Mouse (Mus musculus): Measurements from ENCODE around the gene Olfr642. TPM values are rescaled to one million over a fixed set of nuclear protein-coding genes. Genes with fewer than 3 reads are reported as not detected.

Gene Olfr642
- polyA plus RNA-seq, 1 experiment from 2014 or later: not detected

GRCm38 (mm10) chr7:104026978-104027377, 25.5 kb downstream of the Olfr642 start:
- H3K36me3 ChIP-seq (ENCODE audit: control insufficient read depth, insufficient read depth): no peaks in the 10 kb centered on the region
- no peak overlapping the region for H3K9ac ChIP-seq (ENCODE audit: low read depth, low read length)
- no peaks in the 10 kb centered on the region for H3K27me3 ChIP-seq (replicated peaks; ENCODE audit: control insufficient read depth, insufficient read depth, low read length)
- no peak overlapping the region for H3K27ac ChIP-seq (ENCODE audit: low read depth, low read length)
- H3K4me2 ChIP-seq (replicated peaks; ENCODE audit: low read depth): no peak overlapping the region
- H3K4me3 ChIP-seq (ENCODE audit: low read depth, low read length): no peak overlapping the region
- H3K4me1 ChIP-seq (replicated peaks; ENCODE audit: control insufficient read depth, insufficient read depth, low read length): no peaks in the 10 kb centered on the region
- ATAC-seq: no peak
- WGBS: 75% methylated on average over 3 of the region's 3 CpGs
- H3K9me3 ChIP-seq (ENCODE audit: control insufficient read depth): no peaks in the 10 kb centered on the region
- TF ChIP-seq CTCF (IDR thresholded peaks at IDR 0.05; ENCODE audit: low read depth): no peak

GRCm38 (mm10) chr7:104025473-104025872, 27.0 kb downstream of the Olfr642 start, which contains the start of gene Olfr640:
TSS of gene Olfr640 (minus strand) at chr7:104025573.
- Histone ChIP-seq H3K27me3 (replicated peaks; ENCODE audit: control insufficient read depth, insufficient read depth, low read length) (no peaks in the 10 kb centered on the region), H3K9ac (ENCODE audit: low read depth, low read length) (no peak within 1 kb of the TSS), H3K36me3 (ENCODE audit: control insufficient read depth, insufficient read depth) (no peaks in the 10 kb centered on the region), H3K4me1 (replicated peaks; ENCODE audit: control insufficient read depth, insufficient read depth, low read length) (no peaks in the 10 kb centered on the region), H3K4me2 (replicated peaks; ENCODE audit: low read depth) (no peak within 1 kb of the TSS), H3K9me3 (ENCODE audit: control insufficient read depth) (no peaks in the 10 kb centered on the region), H3K27ac (ENCODE audit: low read depth, low read length) (no peak within 1 kb of the TSS), H3K4me3 (ENCODE audit: low read depth, low read length) (no peak within 1 kb of the TSS)
- ATAC-seq: no peak
- no peak for TF ChIP-seq CTCF (IDR thresholded peaks at IDR 0.05; ENCODE audit: low read depth)
- 75% methylated on average over 6 of the region's 6 CpGs for WGBS

- H3K4me2 ChIP-seq (replicated peaks; ENCODE audit: low read depth): no peak overlapping the region
- H3K9ac ChIP-seq (ENCODE audit: low read depth, low read length): no peak overlapping the region
- H3K27me3 ChIP-seq (replicated peaks; ENCODE audit: control insufficient read depth, insufficient read depth, low read length): no peaks in the 10 kb centered on the region
- H3K4me3 ChIP-seq (ENCODE audit: low read depth, low read length): no peak overlapping the region
- H3K36me3 ChIP-seq (ENCODE audit: control insufficient read depth, insufficient read depth): no peaks in the 10 kb centered on the region
- 86% methylated on average over 6 of the region's 6 CpGs for WGBS
- no peak for TF ChIP-seq CTCF (IDR thresholded peaks at IDR 0.05; ENCODE audit: low read depth)
- H3K4me1 ChIP-seq (replicated peaks; ENCODE audit: control insufficient read depth, insufficient read depth, low read length): no peaks in the 10 kb centered on the region
- no peak for ATAC-seq
- no peaks in the 10 kb centered on the region for H3K9me3 ChIP-seq (ENCODE audit: control insufficient read depth)
- H3K27ac ChIP-seq (ENCODE audit: low read depth, low read length): no peak overlapping the region
These were observed 30.8 kb downstream of the Olfr642 start for GRCm38 (mm10) chr7:104021651-104022050.

DNA sequence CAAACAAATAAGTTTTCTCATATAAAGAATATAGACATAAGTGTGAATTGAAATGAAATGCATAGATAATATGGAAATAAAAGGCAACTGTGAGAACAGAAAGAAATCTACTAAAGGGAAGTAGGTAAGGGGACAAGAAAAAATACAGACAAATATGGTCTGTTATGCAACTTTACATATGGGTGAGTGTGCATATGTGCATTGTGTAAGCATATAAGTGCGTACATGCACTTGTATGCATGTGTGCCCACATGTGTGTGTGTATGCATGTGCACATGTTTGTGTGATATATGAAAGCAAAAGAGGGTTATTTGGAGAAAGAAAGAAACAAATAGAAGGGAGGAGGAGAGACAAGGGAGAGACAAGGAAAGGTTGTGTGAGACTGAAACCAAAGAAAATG, 33.5 kb downstream of the Olfr642 start:
- Histone ChIP-seq H3K27me3 (replicated peaks; ENCODE audit: control insufficient read depth, insufficient read depth, low read length) (no peaks in the 10 kb centered on the region), H3K36me3 (ENCODE audit: control insufficient read depth, insufficient read depth) (no peaks in the 10 kb centered on the region), H3K9ac (ENCODE audit: low read depth, low read length) (no peak overlapping the region), H3K27ac (ENCODE audit: low read depth, low read length) (no peak overlapping the region), H3K4me2 (replicated peaks; ENCODE audit: low read depth) (no peak overlapping the region), H3K4me1 (replicated peaks; ENCODE audit: control insufficient read depth, insufficient read depth, low read length) (no peaks in the 10 kb centered on the region), H3K4me3 (ENCODE audit: low read depth, low read length) (no peak overlapping the region), H3K9me3 (ENCODE audit: control insufficient read depth) (no peaks in the 10 kb centered on the region)
- WGBS: 79% methylated on average over 1 of the region's 1 CpGs
- no peak for ATAC-seq
- TF ChIP-seq CTCF (IDR thresholded peaks at IDR 0.05; ENCODE audit: low read depth): no peak

DNA sequence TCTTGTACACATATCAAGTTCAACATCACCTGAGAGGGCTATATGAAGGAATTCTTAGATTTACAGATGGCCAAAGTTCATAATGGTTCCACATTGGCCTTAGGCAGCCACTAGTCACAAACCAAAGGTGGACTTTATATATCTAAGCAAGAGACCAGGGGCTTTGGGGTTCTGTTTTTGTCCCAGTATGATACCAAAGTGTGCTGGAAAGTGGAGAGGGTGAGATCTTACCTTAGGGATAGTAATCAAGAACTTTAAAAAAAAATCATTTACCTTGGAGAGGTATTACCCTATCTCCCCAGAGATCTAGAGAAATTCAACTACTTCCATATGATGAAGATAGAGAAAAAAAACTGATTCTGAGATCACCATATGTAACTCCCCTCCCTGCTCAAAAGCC, 35.3 kb downstream of the Olfr642 start, which contains the start of gene Olfr639:
Olfr639 (minus strand) TSS at position 101 of the 400 bp plus-strand sequence.
- no peaks in the 10 kb centered on the region for H3K4me1 ChIP-seq (replicated peaks; ENCODE audit: control insufficient read depth, insufficient read depth, low read length)

DNA sequence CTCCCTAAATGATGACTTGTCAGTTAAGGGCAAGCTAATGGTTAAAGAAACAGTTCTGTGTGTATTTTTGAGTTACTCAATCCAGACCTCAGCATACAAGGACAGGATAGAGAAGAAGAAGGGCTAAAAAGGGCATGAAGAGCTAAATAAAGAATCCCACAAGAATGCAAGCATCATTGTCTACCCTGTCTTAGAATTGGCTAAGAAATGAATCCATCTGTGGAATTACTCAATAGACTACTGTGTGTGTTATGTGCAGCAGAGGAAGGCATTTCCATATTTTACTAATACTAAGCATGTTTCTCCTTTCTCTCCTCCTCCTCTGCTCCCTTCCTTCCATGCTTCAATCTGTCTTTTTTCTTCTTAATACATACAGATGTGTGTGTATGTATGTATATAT, 53.3 kb downstream of the Olfr642 start:
- H3K36me3 ChIP-seq (ENCODE audit: control insufficient read depth, insufficient read depth): no peaks in the 10 kb centered on the region
- no peak for TF ChIP-seq CTCF (IDR thresholded peaks at IDR 0.05; ENCODE audit: low read depth)
- H3K27me3 ChIP-seq (replicated peaks; ENCODE audit: control insufficient read depth, insufficient read depth, low read length): no peaks in the 10 kb centered on the region
- no peak overlapping the region for H3K9ac ChIP-seq (ENCODE audit: low read depth, low read length)
- H3K27ac ChIP-seq (ENCODE audit: low read depth, low read length): no peak overlapping the region
- H3K4me2 ChIP-seq (replicated peaks; ENCODE audit: low read depth): no peak overlapping the region
- no peaks in the 10 kb centered on the region for H3K4me1 ChIP-seq (replicated peaks; ENCODE audit: control insufficient read depth, insufficient read depth, low read length)
- ATAC-seq: no peak
- H3K4me3 ChIP-seq (ENCODE audit: low read depth, low read length): no peak overlapping the region
- no peaks in the 10 kb centered on the region for H3K9me3 ChIP-seq (ENCODE audit: control insufficient read depth)

More for the DNA sequence above, 35.3 kb downstream of the Olfr642 start, which contains the start of gene Olfr639:
- no peak within 1 kb of the TSS for H3K4me3 ChIP-seq (ENCODE audit: low read depth, low read length)
- H3K27ac ChIP-seq (ENCODE audit: low read depth, low read length): no peak within 1 kb of the TSS
- no peak for ATAC-seq
- no peak for TF ChIP-seq CTCF (IDR thresholded peaks at IDR 0.05; ENCODE audit: low read depth)
- no peaks in the 10 kb centered on the region for H3K36me3 ChIP-seq (ENCODE audit: control insufficient read depth, insufficient read depth)
- H3K4me2 ChIP-seq (replicated peaks; ENCODE audit: low read depth): no peak within 1 kb of the TSS
- no peaks in the 10 kb centered on the region for H3K9me3 ChIP-seq (ENCODE audit: control insufficient read depth)
- no peaks in the 10 kb centered on the region for H3K27me3 ChIP-seq (replicated peaks; ENCODE audit: control insufficient read depth, insufficient read depth, low read length)
- no peak within 1 kb of the TSS for H3K9ac ChIP-seq (ENCODE audit: low read depth, low read length)

- Histone ChIP-seq H3K27me3 (replicated peaks; ENCODE audit: control insufficient read depth, insufficient read depth, low read length) (no peaks in the 10 kb centered on the region), H3K9me3 (ENCODE audit: control insufficient read depth) (no peaks in the 10 kb centered on the region), H3K4me2 (replicated peaks; ENCODE audit: low read depth) (no peak within 1 kb of the TSS), H3K27ac (ENCODE audit: low read depth, low read length) (no peak within 1 kb of the TSS), H3K9ac (ENCODE audit: low read depth, low read length) (no peak within 1 kb of the TSS), H3K4me1 (replicated peaks; ENCODE audit: control insufficient read depth, insufficient read depth, low read length) (no peaks in the 10 kb centered on the region), H3K4me3 (ENCODE audit: low read depth, low read length) (no peak within 1 kb of the TSS), H3K36me3 (ENCODE audit: control insufficient read depth, insufficient read depth) (no peaks in the 10 kb centered on the region)
- TF ChIP-seq CTCF (IDR thresholded peaks at IDR 0.05; ENCODE audit: low read depth): no peak
- no peak for ATAC-seq
These were observed 54.0 kb downstream of the Olfr642 start, which contains the start of gene Olfr638 for GRCm38 (mm10) chr7:103998446-103998845. TSS of gene Olfr638 (plus strand) at chr7:103998746.

Other genes with a start within 250 kb of the Olfr642 start
- gene Hbb-bt, start 238.7 kb downstream of the Olfr642 start, polyA plus RNA-seq (2015; fragmentation: Nextera tagmentation; extraction: Ambion mirVana): 164 and 228 TPM in 2 replicates
- 726 and 1,073 TPM in 2 replicates for gene Hbb-bs, start 224.6 kb downstream of the Olfr642 start, polyA plus RNA-seq (2015; fragmentation: Nextera tagmentation; extraction: Ambion mirVana)
- not detected in 2 replicates for gene Hbb-bh2, start 212.1 kb downstream of the Olfr642 start, polyA plus RNA-seq (2015; fragmentation: Nextera tagmentation; extraction: Ambion mirVana)
- gene Hbb-bh1, start 209.5 kb downstream of the Olfr642 start, polyA plus RNA-seq (2015; fragmentation: Nextera tagmentation; extraction: Ambion mirVana): not detected in 2 replicates
- gene Hbb-y, start 199.4 kb downstream of the Olfr642 start, polyA plus RNA-seq (2015; fragmentation: Nextera tagmentation; extraction: Ambion mirVana): 0.52 TPM in 1 of 2 replicates, not detected in the other
- not detected in 2 replicates for gene Olfr66, start 166.4 kb downstream of the Olfr642 start, polyA plus RNA-seq (2015; fragmentation: Nextera tagmentation; extraction: Ambion mirVana)
- not detected in 2 replicates for gene Olfr64, start 158.2 kb downstream of the Olfr642 start, polyA plus RNA-seq (2015; fragmentation: Nextera tagmentation; extraction: Ambion mirVana)
- gene Olfr65, start 149.2 kb downstream of the Olfr642 start, polyA plus RNA-seq (2015; fragmentation: Nextera tagmentation; extraction: Ambion mirVana): not detected in 2 replicates
- gene Olfr631, start 123.8 kb downstream of the Olfr642 start, polyA plus RNA-seq (2015; fragmentation: Nextera tagmentation; extraction: Ambion mirVana): not detected in 2 replicates
- not detected in 2 replicates for gene Olfr632, start 118.3 kb downstream of the Olfr642 start, polyA plus RNA-seq (2015; fragmentation: Nextera tagmentation; extraction: Ambion mirVana)
- not detected in 2 replicates for gene Olfr633, start 108.2 kb downstream of the Olfr642 start, polyA plus RNA-seq (2015; fragmentation: Nextera tagmentation; extraction: Ambion mirVana)
- not detected in 2 replicates for gene Olfr635, start 81.5 kb downstream of the Olfr642 start, polyA plus RNA-seq (2015; fragmentation: Nextera tagmentation; extraction: Ambion mirVana)
- gene Olfr638, start 53.9 kb downstream of the Olfr642 start, polyA plus RNA-seq (2015; fragmentation: Nextera tagmentation; extraction: Ambion mirVana): not detected in 2 replicates
- not detected in 2 replicates for gene Olfr639, start 35.4 kb downstream of the Olfr642 start, polyA plus RNA-seq (2015; fragmentation: Nextera tagmentation; extraction: Ambion mirVana)
- not detected in 2 replicates for gene Olfr640, start 27.1 kb downstream of the Olfr642 start, polyA plus RNA-seq (2015; fragmentation: Nextera tagmentation; extraction: Ambion mirVana)
- gene Olfr641, start 17.2 kb downstream of the Olfr642 start, polyA plus RNA-seq (2015; fragmentation: Nextera tagmentation; extraction: Ambion mirVana): not detected in 2 replicates
- not detected in 2 replicates for gene 4930516K23Rik, start 8.8 kb upstream of the Olfr642 start, polyA plus RNA-seq (2015; fragmentation: Nextera tagmentation; extraction: Ambion mirVana)
- gene Olfr644, start 19.2 kb upstream of the Olfr642 start, polyA plus RNA-seq (2015; fragmentation: Nextera tagmentation; extraction: Ambion mirVana): not detected in 2 replicates
- gene Olfr645, start 32.8 kb upstream of the Olfr642 start, polyA plus RNA-seq (2015; fragmentation: Nextera tagmentation; extraction: Ambion mirVana): not detected in 2 replicates
- gene Olfr646, start 52.2 kb upstream of the Olfr642 start, polyA plus RNA-seq (2015; fragmentation: Nextera tagmentation; extraction: Ambion mirVana): not detected in 2 replicates
- gene Ubqln5, start 77.2 kb upstream of the Olfr642 start, polyA plus RNA-seq (2015; fragmentation: Nextera tagmentation; extraction: Ambion mirVana): not detected in 2 replicates
- gene Olfr643, start 84.7 kb upstream of the Olfr642 start, polyA plus RNA-seq (2015; fragmentation: Nextera tagmentation; extraction: Ambion mirVana): not detected in 2 replicates
- gene Ubqln3, start 90.6 kb upstream of the Olfr642 start, polyA plus RNA-seq (2015; fragmentation: Nextera tagmentation; extraction: Ambion mirVana): not detected in 2 replicates
- not detected in 2 replicates for gene Ubqlnl, start 97.9 kb upstream of the Olfr642 start, polyA plus RNA-seq (2015; fragmentation: Nextera tagmentation; extraction: Ambion mirVana)
- not detected in 2 replicates for gene Olfm5, start 112.2 kb upstream of the Olfr642 start, polyA plus RNA-seq (2015; fragmentation: Nextera tagmentation; extraction: Ambion mirVana)
- 0.08 and 0.09 TPM in 2 replicates for gene Olfr648, start 130.7 kb upstream of the Olfr642 start, polyA plus RNA-seq (2015; fragmentation: Nextera tagmentation; extraction: Ambion mirVana)
- gene Olfr649, start 143.3 kb upstream of the Olfr642 start, polyA plus RNA-seq (2015; fragmentation: Nextera tagmentation; extraction: Ambion mirVana): not detected in 2 replicates
- 0.44 and 0.55 TPM in 2 replicates for gene Trim6, start 166.1 kb upstream of the Olfr642 start, polyA plus RNA-seq (2015; fragmentation: Nextera tagmentation; extraction: Ambion mirVana)
- 6.0 and 6.2 TPM in 2 replicates for gene Trim34a, start 191.8 kb upstream of the Olfr642 start, polyA plus RNA-seq (2015; fragmentation: Nextera tagmentation; extraction: Ambion mirVana)
- gene Trim5, start 235.4 kb upstream of the Olfr642 start, polyA plus RNA-seq (2015; fragmentation: Nextera tagmentation; extraction: Ambion mirVana): 1.6 TPM in 2 replicates

All from intestine, postnatal 0 days (tissue).